Mouse (Mus musculus) embryonic facial prominence, embryonic 12.5 days (tissue): ENCODE data around the gene Eif6. TPM values are rescaled to one million over a fixed set of nuclear protein-coding genes. Genes with fewer than 3 reads are reported as not detected.

Experiments
- ATAC-seq: fragments of 200-750 bp; cut with Nextera tagmentation; 2 replicates; pipeline ENCODE4 v1.8.0; 2017; ENCODE audit not compliant: insufficient number of reproducible peaks, insufficient read depth, low FRiP score, low TSS enrichment
- H3K27ac ChIP-seq: fragments of 300-500 bp; sonication (generic); 2 replicates; pipeline ENCODE4 v1.5.1; 2016; ENCODE audit warnings: mild to moderate bottlenecking
- H3K27me3 ChIP-seq: fragments of 300-500 bp; sonication (generic); 2 replicates; pipeline ENCODE4 v1.6.1; 2016; ENCODE audit warnings: mild to moderate bottlenecking, moderate library complexity
- H3K36me3 ChIP-seq: fragments of 300-500 bp; sonication (generic); 2 replicates; pipeline ENCODE4 v1.6.1; 2016; ENCODE audit warnings: mild to moderate bottlenecking
- H3K4me1 ChIP-seq: fragments of 300-500 bp; sonication (generic); 2 replicates; pipeline ENCODE4 v1.6.1; 2016
- H3K4me2 ChIP-seq: fragments of 300-500 bp; sonication (generic); replicated peaks from 2 replicates; pipeline ENCODE4 v1.6.1; 2016; ENCODE audit warnings: mild to moderate bottlenecking, moderate library complexity
- H3K4me3 ChIP-seq: fragments of 300-500 bp; sonication (generic); 2 replicates; pipeline ENCODE4 v1.5.1; 2016; ENCODE audit warnings: mild to moderate bottlenecking
- H3K9ac ChIP-seq: fragments of 300-500 bp; sonication (generic); 2 replicates; pipeline ENCODE4 v1.6.1; 2016; ENCODE audit warnings: mild to moderate bottlenecking, moderate library complexity
- H3K9me3 ChIP-seq: fragments of 300-500 bp; sonication (generic); 2 replicates; pipeline ENCODE4 v1.6.1; 2016; ENCODE audit warnings: mild to moderate bottlenecking, moderate library complexity
- WGBS: fragments of 180-500 bp; shearing (Covaris S2); methylation state at CpG from one replicate; pipeline ENCODE4 v1.1.7; 2016; 5-methylcytosine and 5-hydroxymethylcytosine counted together
- polyA plus RNA-seq: library from polyadenylated mRNA; unstranded; fragments of >200 nt; fragmentation: Nextera tagmentation; extraction: Ambion mirVana; gene quantifications from 2 replicates; pipeline ENCODE4 v1.2.1, GENCODE M21; 2016

The Eif6 gene
- polyA plus RNA-seq, 1 experiment from 2014 or later: 188 TPM

- WGBS: 85% methylated on average over 5 of the region's 5 CpGs
- no peak for ATAC-seq
- no peaks in the 10 kb centered on the region for H3K27me3 ChIP-seq
Observed at GRCm38 (mm10) chr2:155820779-155821178, 5.9 kb downstream of the Eif6 start.

DNA sequence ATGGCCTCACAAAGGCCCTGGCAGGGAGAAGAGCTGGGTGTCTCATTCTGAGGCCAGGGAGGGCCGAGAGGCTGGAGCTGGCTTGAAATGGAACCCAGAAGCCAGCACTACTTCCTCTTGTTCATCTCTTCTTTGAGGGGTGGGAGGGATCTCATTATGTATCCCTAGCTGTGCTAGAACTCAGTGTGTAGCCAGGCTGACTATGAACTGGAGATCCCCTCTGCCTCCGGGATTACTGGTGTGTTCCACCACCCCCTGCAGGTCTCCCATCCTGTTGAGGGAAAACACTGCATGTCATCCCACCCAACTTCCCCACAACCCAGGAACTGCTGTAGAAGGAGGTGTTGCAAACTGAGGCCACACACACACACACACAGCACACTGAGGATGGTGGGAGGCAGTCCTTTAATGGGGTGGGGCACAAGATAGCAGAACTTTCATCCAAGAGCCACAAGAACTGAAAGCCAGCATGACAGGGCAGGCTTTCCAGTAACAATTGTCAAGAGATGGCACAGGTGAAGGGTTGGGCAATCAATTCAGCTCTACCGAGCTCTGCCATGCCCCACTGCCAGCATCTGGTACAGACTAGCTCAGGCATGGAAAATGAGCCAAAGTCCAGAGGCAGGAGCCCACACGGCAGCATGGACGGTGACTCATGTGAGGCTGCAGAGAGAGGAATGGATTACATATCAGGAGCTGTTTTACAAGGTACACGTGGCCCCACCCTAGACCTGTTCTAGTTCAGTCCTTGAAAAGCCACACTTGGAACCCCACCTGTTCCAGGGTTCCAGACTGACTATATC is 7.1 kb downstream of the Eif6 start:
- peaks cover 44% of the 10 kb centered on the region for H3K36me3 ChIP-seq
- H3K9ac ChIP-seq: peak overlapping the region; percentile 70
- peak overlapping the region; percentile 95 for H3K4me2 ChIP-seq
- H3K27ac ChIP-seq: peak overlapping the region; percentile 84
- H3K27me3 ChIP-seq: no peaks in the 10 kb centered on the region
- 61% methylated on average over 6 of the region's 6 CpGs for WGBS
- peak overlapping the region; percentile 62 for H3K4me3 ChIP-seq
- no peaks in the 10 kb centered on the region for H3K9me3 ChIP-seq
- ATAC-seq: peak; percentile 57
- peaks cover 11% of the 10 kb centered on the region; the same call in 1 of the 2 replicates for H3K4me1 ChIP-seq

More at GRCm38 (mm10) chr2:155820779-155821178, 5.9 kb downstream of the Eif6 start:
- Histone ChIP-seq H3K4me1 (peaks cover 18% of the 10 kb centered on the region; the same call in 1 of the 2 replicates), H3K9me3 (no peaks in the 10 kb centered on the region), H3K36me3 (peaks cover 44% of the 10 kb centered on the region), H3K4me2 (no peak overlapping the region), H3K27ac (no peak overlapping the region), H3K9ac (no peak overlapping the region), H3K4me3 (no peak overlapping the region)

GRCm38 (mm10) chr2:155819392-155819448 is 7.5 kb downstream of the Eif6 start, which contains the start of gene BC029722:
BC029722 (minus strand) TSS chr2:155819426.
- Histone ChIP-seq H3K4me2 (peak within 1 kb of the TSS; percentile 95), H3K9ac (peak within 1 kb of the TSS; percentile 70), H3K36me3 (peaks cover 44% of the 10 kb centered on the region), H3K27ac (peak within 1 kb of the TSS; percentile 84), H3K9me3 (no peaks in the 10 kb centered on the region), H3K27me3 (no peaks in the 10 kb centered on the region), H3K4me3 (peak within 1 kb of the TSS; percentile 62), H3K4me1 (peaks cover 11% of the 10 kb centered on the region; the same call in 1 of the 2 replicates)
- no peak for ATAC-seq

GRCm38 (mm10) chr2:155818596-155819391 is 7.9 kb downstream of the Eif6 start:
- H3K36me3 ChIP-seq: peaks cover 41% of the 10 kb centered on the region
- peak overlapping the region; percentile 84 for H3K27ac ChIP-seq
- WGBS: 2% methylated on average over 37 of the region's 37 CpGs

DNA sequence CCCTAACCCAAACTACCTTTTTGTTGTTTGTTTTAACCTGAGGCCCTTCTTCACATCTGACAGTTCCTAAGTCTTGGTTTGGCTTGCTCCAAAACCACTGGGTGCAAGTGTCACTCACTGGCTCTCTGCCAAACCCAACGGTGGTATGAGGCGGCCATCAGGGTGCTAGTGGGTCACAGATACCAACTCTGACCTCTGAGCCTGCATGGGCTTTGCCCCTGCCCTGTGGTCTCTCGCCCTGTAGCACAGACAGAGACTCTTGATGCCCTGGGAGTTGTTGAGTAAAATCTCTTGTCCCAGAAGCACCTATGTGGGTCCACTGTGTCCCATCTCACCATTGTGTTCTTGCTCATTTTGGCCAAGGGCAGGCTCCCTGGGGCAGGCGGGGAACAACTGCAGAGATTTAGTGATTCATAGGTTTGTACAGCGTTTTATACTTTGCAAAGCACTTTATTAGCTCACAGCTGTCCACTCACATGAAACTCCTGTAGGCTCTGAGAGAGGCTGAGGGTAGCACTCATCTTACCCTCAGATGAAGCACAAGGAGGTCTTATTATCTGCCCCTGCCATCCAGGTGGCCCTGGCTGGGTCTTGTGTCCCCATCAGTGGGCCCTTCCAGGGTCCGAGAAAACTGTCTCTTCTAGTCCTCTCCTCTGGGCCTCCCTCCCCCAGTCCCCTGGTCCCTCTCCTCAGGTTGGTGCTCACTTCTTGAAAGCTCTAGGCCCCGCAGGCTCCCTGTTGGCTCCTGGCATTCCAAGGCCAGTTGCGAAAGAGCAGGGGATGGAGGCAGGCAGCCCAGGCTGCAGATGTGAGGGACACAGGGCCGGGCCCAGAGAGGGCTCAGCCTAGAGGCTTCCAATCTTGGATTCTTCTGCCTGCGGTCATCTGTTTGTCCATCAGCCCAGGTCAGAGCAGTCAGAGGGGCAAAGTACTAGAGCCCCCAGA is 9.2 kb downstream of the Eif6 start:
- WGBS: 79% methylated on average over 10 of the region's 10 CpGs
- no peaks in the 10 kb centered on the region for H3K9me3 ChIP-seq
- no peaks in the 10 kb centered on the region for H3K27me3 ChIP-seq
- peak overlapping the region; percentile 62; the same call in 1 of the 2 replicates for H3K4me3 ChIP-seq
- H3K4me1 ChIP-seq: peaks cover 11% of the 10 kb centered on the region; the same call in 1 of the 2 replicates
- H3K36me3 ChIP-seq: peaks cover 29% of the 10 kb centered on the region
- H3K4me2 ChIP-seq: no peak overlapping the region; the same call in 1 of the 2 replicates
- H3K27ac ChIP-seq: no peak overlapping the region
- 0 out of 2 replicates have a peak overlapping the region, but pooled peaks have one; percentile 70 for H3K9ac ChIP-seq
- ATAC-seq: no peak

More at GRCm38 (mm10) chr2:155818596-155819391, 7.9 kb downstream of the Eif6 start:
- H3K4me3 ChIP-seq: peak overlapping the region; percentile 62
- no peaks in the 10 kb centered on the region for H3K9me3 ChIP-seq
- H3K4me1 ChIP-seq: peaks cover 11% of the 10 kb centered on the region; the same call in 1 of the 2 replicates
- H3K9ac ChIP-seq: peak overlapping the region; percentile 70
- H3K27me3 ChIP-seq: no peaks in the 10 kb centered on the region
- peak overlapping the region; percentile 95 for H3K4me2 ChIP-seq
- ATAC-seq: peak; percentile 91

DNA sequence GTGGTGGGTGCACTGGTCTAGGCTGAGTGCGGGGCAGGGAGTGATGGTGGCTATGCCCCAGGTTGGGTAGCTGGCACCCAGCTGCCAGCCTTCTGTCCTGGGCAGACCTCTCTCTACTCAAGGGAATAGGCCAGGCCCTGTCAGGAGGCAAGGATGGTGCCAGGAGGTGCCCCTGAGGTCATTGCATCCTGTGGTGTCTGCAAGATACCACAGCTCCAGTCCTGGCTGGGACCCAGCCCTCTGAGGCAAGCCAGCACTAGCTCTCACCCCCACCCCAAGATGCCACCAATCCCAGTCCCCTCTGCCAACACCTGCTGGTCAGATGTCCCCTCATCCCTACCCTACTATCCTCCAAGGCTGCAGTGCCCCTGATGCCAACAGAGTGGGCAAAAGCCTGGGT is 10.5 kb downstream of the Eif6 start:
- Histone ChIP-seq H3K9ac (no peak overlapping the region), H3K4me1 (peaks cover 11% of the 10 kb centered on the region; the same call in 1 of the 2 replicates), H3K4me2 (no peak overlapping the region), H3K9me3 (no peaks in the 10 kb centered on the region), H3K36me3 (peaks cover 17% of the 10 kb centered on the region), H3K4me3 (no peak overlapping the region), H3K27me3 (no peaks in the 10 kb centered on the region), H3K27ac (no peak overlapping the region)
- no peak for ATAC-seq
- 100% methylated on average over 1 of the region's 1 CpGs for WGBS

DNA sequence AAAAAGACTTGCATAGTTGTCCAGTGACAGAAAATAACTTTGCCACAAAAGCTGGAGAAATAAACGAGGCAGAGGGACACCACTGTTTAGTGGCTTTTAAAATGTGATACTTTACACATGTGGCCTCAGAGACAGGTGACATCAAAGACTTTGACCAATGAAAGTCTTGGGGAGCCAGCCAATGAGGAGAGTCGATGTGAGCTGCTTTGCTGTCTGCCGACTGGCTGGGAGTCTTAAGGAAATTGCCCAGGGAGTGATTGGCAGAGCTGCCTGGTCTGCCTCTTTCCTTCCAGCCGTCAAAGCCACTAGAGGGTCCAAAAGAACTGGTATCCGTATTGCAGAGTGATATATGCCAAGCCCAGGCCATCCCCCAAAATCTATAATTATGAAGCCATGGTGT is 11.9 kb downstream of the Eif6 start:
- Histone ChIP-seq H3K27ac (no peak overlapping the region), H3K9me3 (no peaks in the 10 kb centered on the region), H3K27me3 (no peaks in the 10 kb centered on the region), H3K9ac (no peak overlapping the region), H3K4me2 (no peak overlapping the region), H3K4me1 (peaks cover 11% of the 10 kb centered on the region; the same call in 1 of the 2 replicates), H3K36me3 (peaks cover 5% of the 10 kb centered on the region), H3K4me3 (no peak overlapping the region)
- ATAC-seq: no peak
- 29% methylated on average over 5 of the region's 5 CpGs for WGBS

DNA sequence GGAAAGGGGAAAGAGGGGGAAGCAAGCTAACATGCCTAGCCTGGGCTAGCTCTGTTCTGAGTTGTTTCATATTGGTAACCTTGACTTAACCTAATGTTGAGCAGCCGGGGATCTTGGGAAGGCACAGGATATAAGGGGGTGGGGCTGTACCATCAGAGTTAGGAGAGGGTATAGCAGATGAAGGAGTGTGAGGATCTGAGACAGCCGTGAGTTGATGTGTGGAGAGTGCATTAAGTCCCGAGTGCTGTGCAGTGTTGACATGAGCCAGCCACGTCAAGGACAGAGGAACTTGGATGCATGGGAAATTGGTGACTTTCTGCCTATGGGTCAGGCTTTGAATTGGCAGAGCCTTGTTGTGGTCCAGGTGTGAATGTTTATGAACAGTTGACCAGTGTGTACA is 14.1 kb downstream of the Eif6 start:
- H3K36me3 ChIP-seq: no peaks in the 10 kb centered on the region
- no peaks in the 10 kb centered on the region for H3K4me1 ChIP-seq
- no peaks in the 10 kb centered on the region for H3K9me3 ChIP-seq

GRCm38 (mm10) chr2:155811821-155812396 is 14.8 kb downstream of the Eif6 start:
- no peak overlapping the region for H3K27ac ChIP-seq
- H3K4me2 ChIP-seq: no peak overlapping the region
- ATAC-seq: no peak
- no peaks in the 10 kb centered on the region for H3K9me3 ChIP-seq
- no peaks in the 10 kb centered on the region for H3K27me3 ChIP-seq
- no peaks in the 10 kb centered on the region for H3K4me1 ChIP-seq
- whole genome bisulfite sequencing: 43% methylated on average over 16 of the region's 16 CpGs
- H3K36me3 ChIP-seq: no peaks in the 10 kb centered on the region
- no peak overlapping the region for H3K9ac ChIP-seq
- H3K4me3 ChIP-seq: no peak overlapping the region

More for the DNA sequence above, 14.1 kb downstream of the Eif6 start:
- Histone ChIP-seq H3K27me3 (no peaks in the 10 kb centered on the region), H3K27ac (no peak overlapping the region), H3K4me3 (no peak overlapping the region), H3K9ac (no peak overlapping the region), H3K4me2 (no peak overlapping the region)
- ATAC-seq: no peak
- 74% methylated on average over 4 of the region's 4 CpGs for WGBS

GRCm38 (mm10) chr2:155809620-155810019 is 17.1 kb downstream of the Eif6 start:
- no peak overlapping the region for H3K4me3 ChIP-seq
- no peaks in the 10 kb centered on the region for H3K9me3 ChIP-seq
- no peak overlapping the region for H3K9ac ChIP-seq
- H3K4me2 ChIP-seq: no peak overlapping the region
- no peaks in the 10 kb centered on the region for H3K4me1 ChIP-seq
- no peak overlapping the region for H3K27ac ChIP-seq
- H3K27me3 ChIP-seq: 0 out of 2 replicates have a peak, but pooled peaks cover 4% of the 10 kb centered on the region
- no peak for ATAC-seq
- H3K36me3 ChIP-seq: no peaks in the 10 kb centered on the region
- 85% methylated on average over 4 of the region's 4 CpGs for WGBS

- ATAC-seq: no peak
- 86% methylated on average over 4 of the region's 4 CpGs for WGBS
Observed at GRCm38 (mm10) chr2:155807408-155807807, 19.3 kb downstream of the Eif6 start.

More at GRCm38 (mm10) chr2:155807408-155807807, 19.3 kb downstream of the Eif6 start:
- Histone ChIP-seq H3K4me2 (no peak overlapping the region), H3K9ac (no peak overlapping the region), H3K27me3 (0 out of 2 replicates have a peak, but pooled peaks cover 4% of the 10 kb centered on the region), H3K4me1 (no peaks in the 10 kb centered on the region), H3K27ac (no peak overlapping the region), H3K36me3 (no peaks in the 10 kb centered on the region), H3K9me3 (no peaks in the 10 kb centered on the region), H3K4me3 (no peak overlapping the region)
